Mouse (Mus musculus): Measurements from ENCODE around the gene Zfc3h1.

DNA sequence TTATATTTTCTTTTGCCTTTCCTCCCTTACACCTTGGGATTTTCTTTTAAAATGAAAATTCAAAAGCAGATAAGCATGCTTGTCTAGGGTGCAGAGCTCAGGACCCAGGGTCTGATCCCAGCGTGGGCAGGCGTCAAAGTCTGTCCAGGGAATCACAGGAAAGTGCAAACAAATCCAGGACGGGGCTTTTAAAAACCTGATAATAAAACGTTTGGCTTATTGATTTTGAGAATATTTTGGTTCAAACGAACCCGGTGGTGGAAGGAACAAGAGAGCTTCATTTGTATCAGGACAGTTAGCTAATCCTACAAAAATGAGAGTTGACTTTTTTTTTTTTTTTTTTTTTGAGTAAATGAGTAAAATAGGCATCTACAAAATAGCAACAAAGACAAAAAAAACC, 36.6 kb upstream of the Zfc3h1 start:
- no peak for TF ChIP-seq POLR2A (IDR thresholded peaks at IDR 0.05; ENCODE audit: low read depth, low read length)
- TF ChIP-seq CTCF (IDR thresholded peaks at IDR 0.05; ENCODE audit: extremely low read depth, insufficient read length, insufficient replicate concordance, low read depth, low read length) = no peak

All from small intestine, adult 2 months (tissue).